Mouse (Mus musculus): ENCODE results near the gene Tent4a. TPM values are rescaled to one million over a fixed set of nuclear protein-coding genes. Genes with fewer than 3 reads are reported as not detected.
"Not testable (repeated sequence)": the region's sequence is repeated elsewhere in the genome, so short reads cannot be mapped to it uniquely, and the experiment has no call there.

Gene Tent4a
- 4.3 and 4.8 TPM in 2 replicates for polyA plus RNA-seq (2015; fragmentation: Nextera tagmentation; extraction: Ambion mirVana)

DNA sequence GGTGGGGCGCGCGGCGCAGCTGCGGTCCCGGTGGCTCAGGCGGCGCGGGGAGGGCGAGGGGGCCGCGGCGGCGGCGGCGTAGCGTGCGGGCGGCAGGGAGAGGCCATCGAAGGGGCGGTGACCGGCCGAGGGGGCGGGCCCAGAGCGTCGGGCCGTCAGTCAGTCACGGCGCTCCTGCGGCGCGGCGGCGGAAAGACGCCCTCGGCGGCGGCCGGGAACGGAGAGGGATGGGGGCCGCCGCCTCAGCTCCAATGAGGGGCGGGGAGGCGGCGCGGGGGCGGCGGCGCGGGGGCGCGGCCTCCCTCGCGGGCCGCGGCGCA lies at the start of gene Tent4a:
Gene Tent4a (minus strand): TSS at position 284 of the 320 bp plus-strand sequence.
- peak within 1 kb of the TSS; percentile 90 for H3K4me2 ChIP-seq (ENCODE audit: low read depth, low read length)
- WGBS, result 2% methylated on average over 33 of the region's 57 CpGs
- H3K9me3 ChIP-seq (replicated peaks; ENCODE audit: control insufficient read depth, low read length), result no peaks in the 10 kb centered on the region
- peak within 1 kb of the TSS; percentile 92 for H3K9ac ChIP-seq (ENCODE audit: low read length)
- H3K36me3 ChIP-seq (ENCODE audit: control insufficient read depth, insufficient read depth, low read length), result peaks cover 2% of the 10 kb centered on the region; the same call in 1 of the 2 replicates
- H3K27ac ChIP-seq (ENCODE audit: low read length), result peak within 1 kb of the TSS; percentile 98
- H3K4me1 ChIP-seq (ENCODE audit: control insufficient read depth, insufficient read depth, low read length), result peaks cover 42% of the 10 kb centered on the region
- no peaks in the 10 kb centered on the region for H3K27me3 ChIP-seq (ENCODE audit: control insufficient read depth, insufficient read depth, low read length)
- ATAC-seq (ENCODE audit: insufficient read depth, low FRiP score), result peak; percentile 91
- H3K4me3 ChIP-seq (replicated peaks; ENCODE audit: low read length), result peak within 1 kb of the TSS; percentile 77

DNA sequence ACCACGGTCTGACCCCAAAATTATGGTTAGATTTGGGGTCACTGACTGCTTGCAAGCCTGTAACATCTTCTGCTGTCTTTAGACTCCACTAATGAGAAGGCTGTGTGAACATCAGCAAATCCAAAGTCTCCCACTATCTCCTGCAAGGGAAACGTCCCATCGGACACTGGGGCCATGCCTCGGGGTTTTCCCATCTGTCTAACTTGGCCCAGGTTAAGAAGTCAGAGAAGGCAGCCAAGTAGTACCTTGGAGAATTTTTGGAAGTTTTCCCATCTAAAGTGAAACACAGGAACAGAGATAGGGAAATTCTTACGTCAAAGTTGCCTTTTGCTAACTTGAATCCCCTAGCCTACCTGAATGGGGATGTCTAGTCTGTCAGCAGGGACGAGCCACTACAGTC lies 49.2 kb upstream of the Tent4a start:
- ATAC-seq (ENCODE audit: insufficient read depth, low FRiP score), result no peak
- H3K36me3 ChIP-seq (ENCODE audit: control insufficient read depth, insufficient read depth, low read length), result no peaks in the 10 kb centered on the region
- H3K27ac ChIP-seq (ENCODE audit: low read length), result no peak overlapping the region
- no peak overlapping the region for H3K9ac ChIP-seq (ENCODE audit: low read length)
- H3K27me3 ChIP-seq (ENCODE audit: control insufficient read depth, insufficient read depth, low read length), result no peaks in the 10 kb centered on the region
- H3K9me3 ChIP-seq (replicated peaks; ENCODE audit: control insufficient read depth, low read length), result no peaks in the 10 kb centered on the region
- no peak overlapping the region for H3K4me3 ChIP-seq (replicated peaks; ENCODE audit: low read length)
- H3K4me2 ChIP-seq (ENCODE audit: low read depth, low read length), result no peak overlapping the region
- 83% methylated on average over 6 of the region's 6 CpGs for WGBS
- peaks cover 10% of the 10 kb centered on the region for H3K4me1 ChIP-seq (ENCODE audit: control insufficient read depth, insufficient read depth, low read length)

DNA sequence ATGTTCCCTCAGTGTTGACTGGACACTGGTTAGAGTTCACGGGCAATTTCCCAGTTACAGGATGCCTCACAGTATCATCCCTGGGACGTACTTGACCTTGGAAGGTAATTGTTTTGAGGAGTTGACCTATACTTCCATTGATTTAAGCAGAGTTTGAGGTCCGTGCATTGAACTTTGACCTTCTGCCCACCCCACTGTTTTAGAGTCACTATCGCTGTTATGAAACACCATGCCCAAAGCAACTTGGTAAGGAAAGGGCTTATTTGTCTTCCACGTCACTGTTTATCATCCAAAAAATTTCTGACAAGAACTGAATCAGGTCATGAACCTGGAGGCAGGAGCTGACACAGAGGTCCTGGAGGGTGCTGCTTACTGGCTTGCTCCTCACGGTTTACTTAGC lies 48.0 kb upstream of the Tent4a start:
- H3K36me3 ChIP-seq (ENCODE audit: control insufficient read depth, insufficient read depth, low read length), result no peaks in the 10 kb centered on the region
- H3K4me2 ChIP-seq (ENCODE audit: low read depth, low read length), result no peak overlapping the region
- no peaks in the 10 kb centered on the region for H3K9me3 ChIP-seq (replicated peaks; ENCODE audit: control insufficient read depth, low read length)
- peaks cover 10% of the 10 kb centered on the region for H3K4me1 ChIP-seq (ENCODE audit: control insufficient read depth, insufficient read depth, low read length)
- no peak overlapping the region for H3K9ac ChIP-seq (ENCODE audit: low read length)
- no peak overlapping the region for H3K27ac ChIP-seq (ENCODE audit: low read length)
- ATAC-seq (ENCODE audit: insufficient read depth, low FRiP score), result no peak
- 84% methylated on average over 6 of the region's 6 CpGs for WGBS
- H3K4me3 ChIP-seq (replicated peaks; ENCODE audit: low read length), result no peak overlapping the region
- H3K27me3 ChIP-seq (ENCODE audit: control insufficient read depth, insufficient read depth, low read length), result no peaks in the 10 kb centered on the region

GRCm38 (mm10) chr13:69577181-69577834 lies 42.9 kb upstream of the Tent4a start:
- Histone ChIP-seq H3K27ac (ENCODE audit: low read length) (no peak overlapping the region), H3K4me3 (replicated peaks; ENCODE audit: low read length) (no peak overlapping the region), H3K36me3 (ENCODE audit: control insufficient read depth, insufficient read depth, low read length) (no peaks in the 10 kb centered on the region), H3K9ac (ENCODE audit: low read length) (no peak overlapping the region), H3K27me3 (ENCODE audit: control insufficient read depth, insufficient read depth, low read length) (no peaks in the 10 kb centered on the region), H3K4me2 (ENCODE audit: low read depth, low read length) (no peak overlapping the region), H3K9me3 (replicated peaks; ENCODE audit: control insufficient read depth, low read length) (no peaks in the 10 kb centered on the region), H3K4me1 (ENCODE audit: control insufficient read depth, insufficient read depth, low read length) (peaks cover 4% of the 10 kb centered on the region; the same call in 1 of the 2 replicates)
- ATAC-seq (ENCODE audit: insufficient read depth, low FRiP score), result no peak
- whole genome bisulfite sequencing, result 87% methylated on average over 16 of the region's 16 CpGs

- H3K9ac ChIP-seq (ENCODE audit: low read length), result no peak overlapping the region
- H3K36me3 ChIP-seq (ENCODE audit: control insufficient read depth, insufficient read depth, low read length), result no peaks in the 10 kb centered on the region
- H3K4me3 ChIP-seq (replicated peaks; ENCODE audit: low read length), result no peak overlapping the region
- no peaks in the 10 kb centered on the region for H3K9me3 ChIP-seq (replicated peaks; ENCODE audit: control insufficient read depth, low read length)
- H3K27ac ChIP-seq (ENCODE audit: low read length), result no peak overlapping the region
- H3K27me3 ChIP-seq (ENCODE audit: control insufficient read depth, insufficient read depth, low read length), result no peaks in the 10 kb centered on the region
- H3K4me1 ChIP-seq (ENCODE audit: control insufficient read depth, insufficient read depth, low read length), result peaks cover 4% of the 10 kb centered on the region; the same call in 1 of the 2 replicates
- WGBS, result 59% methylated on average over 11 of the region's 11 CpGs
- no peak for ATAC-seq (ENCODE audit: insufficient read depth, low FRiP score)
- H3K4me2 ChIP-seq (ENCODE audit: low read depth, low read length), result no peak overlapping the region
Measured at GRCm38 (mm10) chr13:69576676-69577075, 42.3 kb upstream of the Tent4a start.

GRCm38 (mm10) chr13:69572594-69572993 lies 38.2 kb upstream of the Tent4a start:
- H3K27ac ChIP-seq (ENCODE audit: low read length), result no peak overlapping the region
- no peak overlapping the region for H3K9ac ChIP-seq (ENCODE audit: low read length)
- ATAC-seq (ENCODE audit: insufficient read depth, low FRiP score), result no peak
- 93% methylated on average over 3 of the region's 3 CpGs for WGBS
- no peaks in the 10 kb centered on the region for H3K9me3 ChIP-seq (replicated peaks; ENCODE audit: control insufficient read depth, low read length)
- no peaks in the 10 kb centered on the region for H3K27me3 ChIP-seq (ENCODE audit: control insufficient read depth, insufficient read depth, low read length)
- no peak overlapping the region for H3K4me3 ChIP-seq (replicated peaks; ENCODE audit: low read length)
- peaks cover 4% of the 10 kb centered on the region; the same call in 1 of the 2 replicates for H3K4me1 ChIP-seq (ENCODE audit: control insufficient read depth, insufficient read depth, low read length)
- H3K4me2 ChIP-seq (ENCODE audit: low read depth, low read length), result no peak overlapping the region
- H3K36me3 ChIP-seq (ENCODE audit: control insufficient read depth, insufficient read depth, low read length), result no peaks in the 10 kb centered on the region

DNA sequence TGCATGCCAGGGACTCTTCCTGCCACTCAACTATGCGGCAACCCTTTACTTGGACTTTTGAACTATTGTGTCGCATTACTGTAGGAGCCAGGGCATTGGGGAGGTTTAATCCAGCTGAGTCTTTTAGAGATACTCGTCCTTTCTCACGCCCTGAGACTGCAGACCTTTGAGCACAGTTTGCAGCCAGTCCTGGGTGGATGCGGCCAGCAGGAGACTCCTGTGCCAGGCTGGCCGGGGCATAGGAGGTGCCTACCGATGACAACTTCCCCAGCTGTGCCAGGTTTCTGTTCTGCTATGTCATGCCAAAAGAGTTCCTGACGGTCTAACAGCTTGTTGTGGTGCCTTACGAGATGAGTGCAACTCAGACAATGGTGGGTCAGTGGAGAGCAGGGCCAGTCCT lies 34.8 kb upstream of the Tent4a start:
- ATAC-seq (ENCODE audit: insufficient read depth, low FRiP score), result no peak
- Histone ChIP-seq H3K4me3 (replicated peaks; ENCODE audit: low read length) (no peak overlapping the region), H3K4me2 (ENCODE audit: low read depth, low read length) (no peak overlapping the region), H3K36me3 (ENCODE audit: control insufficient read depth, insufficient read depth, low read length) (no peaks in the 10 kb centered on the region), H3K9ac (ENCODE audit: low read length) (no peak overlapping the region), H3K4me1 (ENCODE audit: control insufficient read depth, insufficient read depth, low read length) (no peaks in the 10 kb centered on the region), H3K9me3 (replicated peaks; ENCODE audit: control insufficient read depth, low read length) (no peaks in the 10 kb centered on the region), H3K27me3 (ENCODE audit: control insufficient read depth, insufficient read depth, low read length) (no peaks in the 10 kb centered on the region), H3K27ac (ENCODE audit: low read length) (no peak overlapping the region)
- 86% methylated on average over 9 of the region's 9 CpGs for WGBS

GRCm38 (mm10) chr13:69565401-69565800 lies 31.0 kb upstream of the Tent4a start:
- 91% methylated on average over 4 of the region's 4 CpGs for WGBS
- H3K27me3 ChIP-seq (ENCODE audit: control insufficient read depth, insufficient read depth, low read length); H3K4me3 ChIP-seq (replicated peaks; ENCODE audit: low read length); ATAC-seq (ENCODE audit: insufficient read depth, low FRiP score); H3K27ac ChIP-seq (ENCODE audit: low read length); H3K9ac ChIP-seq (ENCODE audit: low read length); H3K4me2 ChIP-seq (ENCODE audit: low read depth, low read length); H3K9me3 ChIP-seq (replicated peaks; ENCODE audit: control insufficient read depth, low read length); H3K4me1 ChIP-seq (ENCODE audit: control insufficient read depth, insufficient read depth, low read length); H3K36me3 ChIP-seq (ENCODE audit: control insufficient read depth, insufficient read depth, low read length): not testable (repeated sequence)

- Histone ChIP-seq H3K4me2 (ENCODE audit: low read depth, low read length) (no peak overlapping the region), H3K36me3 (ENCODE audit: control insufficient read depth, insufficient read depth, low read length) (no peaks in the 10 kb centered on the region), H3K9me3 (replicated peaks; ENCODE audit: control insufficient read depth, low read length) (no peaks in the 10 kb centered on the region), H3K4me1 (ENCODE audit: control insufficient read depth, insufficient read depth, low read length) (no peaks in the 10 kb centered on the region), H3K27me3 (ENCODE audit: control insufficient read depth, insufficient read depth, low read length) (no peaks in the 10 kb centered on the region), H3K27ac (ENCODE audit: low read length) (peak overlapping the region; percentile 60), H3K9ac (ENCODE audit: low read length) (no peak overlapping the region), H3K4me3 (replicated peaks; ENCODE audit: low read length) (no peak overlapping the region)
- no peak for ATAC-seq (ENCODE audit: insufficient read depth, low FRiP score)
Measured at GRCm38 (mm10) chr13:69564573-69564972, 30.2 kb upstream of the Tent4a start.
